ENCODE assay signal across 25 mouse cellular contexts in the genomic region with DNA sequence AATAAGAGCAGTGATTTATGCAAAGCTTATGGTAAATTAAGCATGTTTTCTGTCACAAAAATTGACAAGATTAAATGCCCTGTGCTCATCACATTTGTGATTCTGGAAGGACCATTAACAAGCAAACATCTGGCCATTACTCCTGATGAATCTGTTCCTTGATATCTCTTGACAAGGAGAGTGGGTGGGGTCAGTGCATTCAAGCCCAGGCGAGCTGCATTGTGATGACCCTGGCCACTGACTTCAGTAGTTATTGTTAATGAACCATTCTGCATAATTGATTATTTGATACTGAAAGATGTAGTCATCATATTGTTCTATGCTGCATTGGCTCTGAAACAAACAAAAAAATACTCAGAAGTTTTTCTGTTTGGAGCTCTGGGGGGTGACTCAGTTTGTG.
DNase-seq lines count a peak whose midpoint lies in the region; ATAC-seq lines count a peak whose summit lies in the region.
"Had no signal": no experiment of that assay in that cellular context is flagged by ENCODE, and none has a peak within 500 bp of the region (broad histone marks: within the 10 kb centered on the region; RNA-seq: fewer than 3 reads in every experiment).

No protein-coding gene starts in this region.

- H3K27me3 ChIP-seq in hindbrain, embryonic 11.5 days (ENCODE audit: control insufficient read depth, insufficient read depth, low read length) = no peaks in the 10 kb centered on the region
- H3K27me3 ChIP-seq in hindbrain, embryonic 10.5 days (ENCODE audit: insufficient read depth, poor library complexity, severe bottlenecking) = no peaks in the 10 kb centered on the region
- no peaks in the 10 kb centered on the region for H3K27me3 ChIP-seq in hindbrain, embryonic 14.5 days (ENCODE audit: control insufficient read depth, insufficient read depth, low read length)
- no peaks in the 10 kb centered on the region for H3K27me3 ChIP-seq in hindbrain, embryonic 16.5 days (replicated peaks; ENCODE audit: control insufficient read depth, insufficient read depth, low read length)
- no peaks in the 10 kb centered on the region for H3K27me3 ChIP-seq in forebrain, embryonic 15.5 days
- H3K27me3 ChIP-seq: embryonic facial prominence, embryonic 13.5 days; embryonic facial prominence, embryonic 15.5 days; forebrain, embryonic 12.5 days; Patski had no signal

- no peak for DNase-seq in hindbrain, embryonic 11.5 days (ENCODE audit: low spot score)
- DNase-seq in hindbrain, embryonic 10.5 days (ENCODE audit: low spot score) = no peak
- no peak for DNase-seq in hindbrain, embryonic 14.5 days (ENCODE audit: low spot score)
- peak; percentile 37 for DNase-seq in retina, embryonic 14.5 days (ENCODE audit: low spot score)
- DNase-seq in kidney, adult 9 months = no peak
- DNase-seq: adrenal gland, adult 2 months; adrenal gland, postnatal 10 days; adrenal gland, postnatal 25 days; cerebellum, adult 11 months; cerebellum, adult 18-20 months; cerebellum, adult 8-10 months; cerebellum, adult 9-11 months; cerebellum, postnatal 14 days; cerebellum, postnatal 36 days; embryo, embryonic 11 days; forebrain, postnatal 0 days had no signal

- H3K27ac ChIP-seq in hindbrain, embryonic 11.5 days (ENCODE audit: low read depth, low read length) = no peak overlapping the region
- no peak overlapping the region for H3K27ac ChIP-seq in hindbrain, embryonic 10.5 days
- no peak overlapping the region for H3K27ac ChIP-seq in hindbrain, embryonic 14.5 days
- H3K27ac ChIP-seq in hindbrain, embryonic 16.5 days (ENCODE audit: low read depth, low read length) = no peak overlapping the region
- H3K27ac ChIP-seq in forebrain, embryonic 15.5 days (replicated peaks) = no peak overlapping the region
- H3K27ac ChIP-seq: embryonic facial prominence, embryonic 13.5 days; embryonic facial prominence, embryonic 15.5 days; forebrain, embryonic 10.5 days; forebrain, embryonic 12.5 days had no signal

- WGBS in hindbrain, embryonic 11.5 days = 54% methylated on average over 1 of the region's 1 CpGs
- 70% methylated on average over 1 of the region's 1 CpGs for WGBS in hindbrain, embryonic 10.5 days
- WGBS in hindbrain, embryonic 14.5 days = 32% methylated on average over 1 of the region's 1 CpGs
- 35% methylated on average over 1 of the region's 1 CpGs for WGBS in hindbrain, embryonic 16.5 days
- 76% methylated on average over 1 of the region's 1 CpGs for WGBS in forebrain, embryonic 15.5 days

- no peak overlapping the region for H3K9ac ChIP-seq in hindbrain, embryonic 11.5 days (ENCODE audit: low read depth, low read length)
- no peak overlapping the region for H3K9ac ChIP-seq in hindbrain, embryonic 14.5 days
- no peak overlapping the region for H3K9ac ChIP-seq in hindbrain, embryonic 16.5 days (ENCODE audit: low read depth, low read length)
- H3K9ac ChIP-seq in forebrain, embryonic 15.5 days (replicated peaks) = no peak overlapping the region
- H3K9ac ChIP-seq: embryonic facial prominence, embryonic 13.5 days; embryonic facial prominence, embryonic 15.5 days; forebrain, embryonic 12.5 days; forebrain, postnatal 0 days had no signal

- ATAC-seq in hindbrain, embryonic 11.5 days (ENCODE audit: low FRiP score) = peak; percentile 54
- ATAC-seq in hindbrain, embryonic 14.5 days (ENCODE audit: low FRiP score) = peak; percentile 43; the same call in 1 of the 2 replicates
- ATAC-seq in hindbrain, embryonic 16.5 days = no peak
- no peak for ATAC-seq in forebrain, embryonic 15.5 days (replicated peaks)
- ATAC-seq: forebrain, embryonic 14.5 days; forebrain, postnatal 0 days; Patski had no signal

- H3K9me3 ChIP-seq in hindbrain, embryonic 11.5 days (ENCODE audit: control insufficient read depth, low read length) = no peaks in the 10 kb centered on the region
- H3K9me3 ChIP-seq in hindbrain, embryonic 10.5 days = no peaks in the 10 kb centered on the region
- no peaks in the 10 kb centered on the region for H3K9me3 ChIP-seq in hindbrain, embryonic 14.5 days (ENCODE audit: control insufficient read depth, low read length)
- no peaks in the 10 kb centered on the region for H3K9me3 ChIP-seq in hindbrain, embryonic 16.5 days (ENCODE audit: control insufficient read depth, low read length)
- no peaks in the 10 kb centered on the region for H3K9me3 ChIP-seq in forebrain, embryonic 15.5 days
- H3K9me3 ChIP-seq: embryonic facial prominence, embryonic 13.5 days; embryonic facial prominence, embryonic 15.5 days; forebrain, embryonic 10.5 days; forebrain, embryonic 12.5 days had no signal

- no peak overlapping the region for H3K4me3 ChIP-seq in hindbrain, embryonic 11.5 days (ENCODE audit: low read depth, low read length)
- no peak overlapping the region for H3K4me3 ChIP-seq in hindbrain, embryonic 10.5 days
- H3K4me3 ChIP-seq in hindbrain, embryonic 14.5 days (replicated peaks; ENCODE audit: low read length) = no peak overlapping the region
- H3K4me3 ChIP-seq in hindbrain, embryonic 16.5 days (ENCODE audit: low read length) = no peak overlapping the region
- no peak overlapping the region for H3K4me3 ChIP-seq in forebrain, embryonic 15.5 days
- H3K4me3 ChIP-seq: embryonic facial prominence, embryonic 13.5 days; embryonic facial prominence, embryonic 15.5 days; erythroblast, embryonic 14.5 days; forebrain, embryonic 10.5 days; forebrain, embryonic 12.5 days had no signal

- H3K36me3 ChIP-seq in hindbrain, embryonic 11.5 days (ENCODE audit: control insufficient read depth, insufficient read depth, low read length) = no peaks in the 10 kb centered on the region
- H3K36me3 ChIP-seq in hindbrain, embryonic 10.5 days = no peaks in the 10 kb centered on the region
- H3K36me3 ChIP-seq in hindbrain, embryonic 14.5 days (replicated peaks; ENCODE audit: control insufficient read depth, insufficient read depth) = no peaks in the 10 kb centered on the region
- no peaks in the 10 kb centered on the region for H3K36me3 ChIP-seq in hindbrain, embryonic 16.5 days (ENCODE audit: control insufficient read depth, insufficient read depth, low read length)
- no peaks in the 10 kb centered on the region for H3K36me3 ChIP-seq in forebrain, embryonic 15.5 days
- H3K36me3 ChIP-seq: embryonic facial prominence, embryonic 13.5 days; embryonic facial prominence, embryonic 15.5 days; forebrain, embryonic 10.5 days; forebrain, embryonic 12.5 days had no signal

- no peak overlapping the region for H3K4me2 ChIP-seq in hindbrain, embryonic 11.5 days (replicated peaks; ENCODE audit: low read depth, low read length)
- no peak overlapping the region for H3K4me2 ChIP-seq in hindbrain, embryonic 14.5 days (replicated peaks)
- H3K4me2 ChIP-seq in hindbrain, embryonic 16.5 days (ENCODE audit: low read length) = no peak overlapping the region
- H3K4me2 ChIP-seq in forebrain, embryonic 15.5 days (replicated peaks) = no peak overlapping the region
- H3K4me2 ChIP-seq: embryonic facial prominence, embryonic 13.5 days; embryonic facial prominence, embryonic 15.5 days; forebrain, embryonic 12.5 days had no signal

- no peaks in the 10 kb centered on the region for H3K4me1 ChIP-seq in hindbrain, embryonic 11.5 days (replicated peaks; ENCODE audit: control insufficient read depth, insufficient read depth, low read length)
- no peaks in the 10 kb centered on the region for H3K4me1 ChIP-seq in hindbrain, embryonic 10.5 days (replicated peaks)
- no peaks in the 10 kb centered on the region for H3K4me1 ChIP-seq in hindbrain, embryonic 14.5 days (replicated peaks; ENCODE audit: control insufficient read depth, insufficient read depth, low read length)
- no peaks in the 10 kb centered on the region for H3K4me1 ChIP-seq in hindbrain, embryonic 16.5 days (ENCODE audit: control insufficient read depth, insufficient read depth, low read depth, low read length)
- H3K4me1 ChIP-seq in forebrain, embryonic 15.5 days = no peaks in the 10 kb centered on the region
- H3K4me1 ChIP-seq: embryonic facial prominence, embryonic 13.5 days; embryonic facial prominence, embryonic 15.5 days; forebrain, embryonic 10.5 days; forebrain, embryonic 12.5 days had no signal

Comparison
In these comparisons a context has a peak if more than half of its experiments do, and no peak if none do; other contexts are left out.
1. ATAC-seq: peak in hindbrain, embryonic 11.5 days (single experiment) and hindbrain, embryonic 14.5 days (single experiment); none in hindbrain, embryonic 16.5 days (single experiment) and forebrain, embryonic 15.5 days (single experiment).